Mouse (Mus musculus) G1E (cell line): ENCODE data around the gene Olfr6. TPM values are rescaled to one million over a fixed set of nuclear protein-coding genes. Genes with fewer than 3 reads are reported as not detected.
"Not testable (repeated sequence)": the region's sequence is repeated elsewhere in the genome, so short reads cannot be mapped to it uniquely, and the experiment has no call there.

Experiments
- ATAC-seq: 2 replicates; pipeline ENCODE4 v1.8.0; 2016; ENCODE audit warnings: mild to moderate bottlenecking; ENCODE audit not compliant: insufficient number of reproducible peaks, poor library complexity, low FRiP score, severe bottlenecking; ENCODE audit errors: extremely low read depth
- DNase-seq: peaks from one replicate; pipeline ENCODE4 v3.0.0; 2012; ENCODE audit warnings: low spot score
- H3K27me3 ChIP-seq: 2 replicates; pipeline ENCODE4 v1.6.1; 2012; ENCODE audit warnings: mild to moderate bottlenecking, low read length, inconsistent platforms; ENCODE audit not compliant: insufficient read depth
- H3K36me3 ChIP-seq: replicated peaks from 2 replicates; pipeline ENCODE3; 2012; ENCODE audit warnings: mild to moderate bottlenecking, inconsistent platforms
- H3K4me1 ChIP-seq: 2 replicates; pipeline ENCODE4 v1.6.1; 2012; ENCODE audit warnings: low read depth, low read length, inconsistent platforms, mixed read lengths; ENCODE audit not compliant: insufficient read depth
- H3K4me3 ChIP-seq: 2 replicates; pipeline ENCODE4 v1.5.1; 2012; ENCODE audit warnings: low read depth, mild to moderate bottlenecking, inconsistent platforms, low read length, moderate library complexity, mixed read lengths
- H3K9me3 ChIP-seq: replicated peaks from 2 replicates; pipeline ENCODE4 v1.6.1; 2012; ENCODE audit warnings: inconsistent platforms
- CTCF ChIP-seq: IDR thresholded peaks from 2 replicates; pipeline ENCODE4 v1.5.1; 2012; ENCODE audit warnings: low read depth, low read length, inconsistent platforms, mixed read lengths
- GATA1 ChIP-seq: IDR thresholded peaks from 2 replicates; pipeline ENCODE4 v1.6.1; 2012; ENCODE audit warnings: borderline replicate concordance, low read length, inconsistent platforms, mixed read lengths
- GATA2 ChIP-seq: IDR thresholded peaks from 2 replicates; pipeline ENCODE4 v1.6.1; 2012; ENCODE audit warnings: low read depth, low read length, inconsistent platforms, borderline replicate concordance
- POLR2AphosphoS5 ChIP-seq: IDR thresholded peaks from 2 replicates; pipeline ENCODE4 v1.6.1; 2012; ENCODE audit warnings: low read depth, low read length, inconsistent platforms; ENCODE audit not compliant: insufficient replicate concordance
- TAL1 ChIP-seq: conservative IDR thresholded peaks from 2 replicates; pipeline ENCODE4 v1.6.1; 2012; ENCODE audit warnings: low read depth, low read length, inconsistent platforms, mixed read lengths
- polyA plus RNA-seq: library from polyadenylated mRNA; stranded (reverse); fragments of >175 nt; gene quantifications from 2 replicates; pipeline ENCODE4 v1.2.3, GENCODE M21; 2012
- total RNA-seq, 2 experiments: library from RNA; stranded (forward) in 1 of 2; stranded (reverse) in 1 of 2; fragments of 200-1000 nt in 1 of 2; fragments of >200 nt in 1 of 2; fragmentation: Nextera tagmentation in 1 of 2; gene quantifications; 2 replicates each; pipeline ENCODE4 v1.2.3; 2014 to 2017

Gene Olfr6
- total RNA-seq (2014; fragmentation: Nextera tagmentation) (not detected in 2 replicates), total RNA-seq (2017) (0.12 and 0.22 TPM in 2 replicates), polyA plus RNA-seq (not detected in 2 replicates)

DNA sequence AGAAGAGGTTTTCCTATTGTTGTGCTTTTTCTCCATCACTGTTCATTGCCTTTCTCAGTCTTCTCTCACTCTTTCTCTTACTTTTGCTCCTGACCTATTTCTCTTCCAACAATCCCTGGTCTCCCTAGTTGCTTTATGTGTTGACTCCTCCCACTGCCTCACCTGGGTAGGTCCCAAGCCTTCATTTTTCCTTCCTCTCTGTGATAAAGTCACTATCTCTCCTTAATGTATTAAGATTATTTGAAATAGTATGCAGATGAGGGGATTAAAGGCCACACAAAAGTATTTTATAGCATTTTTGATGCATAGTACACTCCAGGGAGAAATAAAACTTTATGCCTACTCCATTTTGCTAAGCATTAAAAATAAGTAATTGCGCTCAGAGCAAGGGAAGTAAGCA, at the start of gene Olfr6:
Olfr6 (minus strand) TSS at position 101 of the 400 bp plus-strand sequence.
- Histone ChIP-seq H3K4me3 (no peak within 1 kb of the TSS), H3K27me3 (0 out of 2 replicates have a peak, but pooled peaks cover 2% of the 10 kb centered on the region), H3K36me3 (no peaks in the 10 kb centered on the region), H3K9me3 (no peaks in the 10 kb centered on the region), H3K4me1 (no peaks in the 10 kb centered on the region)
- DNase-seq (no peak), ATAC-seq (no peak)
- TF ChIP-seq TAL1, result no peak
- no peak for TF ChIP-seq GATA1
- TF ChIP-seq POLR2AphosphoS5, result no peak
- no peak for TF ChIP-seq CTCF
- TF ChIP-seq GATA2, result no peak

- TF ChIP-seq GATA2, result no peak
- no peak for TF ChIP-seq POLR2AphosphoS5
- no peak for TF ChIP-seq TAL1
- no peak for TF ChIP-seq GATA1
- TF ChIP-seq CTCF, result no peak
- peaks cover 20% of the 10 kb centered on the region for H3K4me1 ChIP-seq
- H3K4me3 ChIP-seq, result no peak within 1 kb of the TSS
- no peaks in the 10 kb centered on the region for H3K27me3 ChIP-seq
- DNase-seq (no peak), ATAC-seq (no peak)
- H3K9me3 ChIP-seq, result no peaks in the 10 kb centered on the region
- H3K36me3 ChIP-seq, result no peaks in the 10 kb centered on the region
These were observed 42.2 kb upstream of the Olfr6 start, which contains the start of gene Olfr2 for GRCm38 (mm10) chr7:107005972-107006371. Olfr2 (minus strand) TSS chr7:107006072.

DNA sequence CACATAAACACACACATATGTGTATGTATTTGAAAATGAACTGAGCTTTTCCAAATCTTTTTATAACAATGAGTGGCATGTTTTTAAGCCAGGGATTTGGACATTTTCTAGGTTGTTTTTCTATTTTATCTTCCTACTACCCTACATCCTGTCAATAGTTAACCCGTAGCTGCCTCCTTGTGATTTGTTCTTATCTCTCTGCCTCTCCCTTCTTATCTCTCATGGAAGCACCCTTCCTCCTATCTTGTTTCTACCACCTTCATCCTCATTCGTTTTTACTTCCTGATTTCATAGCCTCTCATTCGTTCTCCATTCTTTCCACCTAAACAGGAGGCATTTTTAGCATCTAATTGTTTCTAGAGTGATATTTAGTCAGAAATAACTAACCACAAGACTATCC, 40.4 kb upstream of the Olfr6 start:
- ATAC-seq (peak; percentile 99), DNase-seq (peak; percentile 7)
- Histone ChIP-seq H3K4me1 (peaks cover 20% of the 10 kb centered on the region), H3K36me3 (no peaks in the 10 kb centered on the region), H3K9me3 (no peaks in the 10 kb centered on the region), H3K27me3 (no peaks in the 10 kb centered on the region), H3K4me3 (no peak overlapping the region)
- TF ChIP-seq TAL1 (peak; percentile 90), CTCF (no peak), GATA2 (no peak), POLR2AphosphoS5 (no peak)

- ATAC-seq, result no peak
- TF ChIP-seq POLR2AphosphoS5 (no peak), TAL1 (no peak), GATA1 (no peak), GATA2 (no peak), CTCF (no peak)
- Histone ChIP-seq H3K4me3 (no peak overlapping the region), H3K4me1 (peaks cover 16% of the 10 kb centered on the region), H3K27me3 (no peaks in the 10 kb centered on the region; the same call in 1 of the 2 replicates), H3K36me3 (no peaks in the 10 kb centered on the region), H3K9me3 (no peaks in the 10 kb centered on the region)
- no peak for DNase-seq
These were observed 37.1 kb upstream of the Olfr6 start for GRCm38 (mm10) chr7:107000798-107001197.

- Histone ChIP-seq H3K9me3 (no peaks in the 10 kb centered on the region), H3K4me3 (peak overlapping the region; percentile 34; the same call in 1 of the 2 replicates), H3K27me3 (peaks cover 2% of the 10 kb centered on the region; the same call in 1 of the 2 replicates), H3K4me1 (no peaks in the 10 kb centered on the region), H3K36me3 (no peaks in the 10 kb centered on the region)
- no peak for TF ChIP-seq POLR2AphosphoS5
- TF ChIP-seq TAL1, result no peak
- TF ChIP-seq CTCF, result no peak
- TF ChIP-seq GATA2, result no peak
- TF ChIP-seq GATA1, result no peak
- DNase-seq, result no peak
- no peak for ATAC-seq
These were observed 21.5 kb upstream of the Olfr6 start for GRCm38 (mm10) chr7:106985236-106985635.

DNA sequence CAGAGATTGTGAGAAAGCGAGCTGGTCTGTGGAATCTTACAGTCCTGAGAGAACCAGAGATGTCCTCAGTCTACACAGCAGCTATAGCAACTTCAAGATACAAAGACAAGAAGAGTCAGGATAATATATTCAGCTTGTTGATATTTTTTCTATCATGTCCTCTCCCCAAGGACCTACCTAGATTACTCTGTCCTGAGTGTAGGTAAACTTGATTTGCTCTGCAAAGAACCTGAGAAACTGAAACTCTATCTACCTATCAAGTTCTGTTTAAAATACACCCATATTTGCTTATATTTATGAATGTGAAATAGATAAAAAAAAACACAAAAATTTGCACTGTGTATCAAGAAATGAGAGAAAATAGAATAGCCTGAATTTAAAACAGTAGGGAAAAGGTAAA, 11.6 kb upstream of the Olfr6 start, which contains the start of gene Olfr711:
Olfr711 (minus strand) TSS at position 101 of the 400 bp plus-strand sequence.
- TF ChIP-seq CTCF (no peak), TAL1 (no peak), GATA2 (no peak), GATA1 (no peak), POLR2AphosphoS5 (no peak)

GRCm38 (mm10) chr7:106967503-106967902, 3.8 kb upstream of the Olfr6 start:
- not testable (repeated sequence) for H3K9me3 ChIP-seq, H3K36me3 ChIP-seq, ATAC-seq, H3K4me1 ChIP-seq, DNase-seq, H3K4me3 ChIP-seq, H3K27me3 ChIP-seq

More for the DNA sequence above, 11.6 kb upstream of the Olfr6 start, which contains the start of gene Olfr711:
- Histone ChIP-seq H3K27me3 (no peaks in the 10 kb centered on the region), H3K9me3 (no peaks in the 10 kb centered on the region), H3K36me3 (no peaks in the 10 kb centered on the region), H3K4me1 (0 out of 2 replicates have a peak, but pooled peaks cover 4% of the 10 kb centered on the region), H3K4me3 (no peak within 1 kb of the TSS)
- no peak for DNase-seq
- ATAC-seq, result no peak
